ENCODE assay signal across 18 mouse cellular contexts in the genomic region with DNA sequence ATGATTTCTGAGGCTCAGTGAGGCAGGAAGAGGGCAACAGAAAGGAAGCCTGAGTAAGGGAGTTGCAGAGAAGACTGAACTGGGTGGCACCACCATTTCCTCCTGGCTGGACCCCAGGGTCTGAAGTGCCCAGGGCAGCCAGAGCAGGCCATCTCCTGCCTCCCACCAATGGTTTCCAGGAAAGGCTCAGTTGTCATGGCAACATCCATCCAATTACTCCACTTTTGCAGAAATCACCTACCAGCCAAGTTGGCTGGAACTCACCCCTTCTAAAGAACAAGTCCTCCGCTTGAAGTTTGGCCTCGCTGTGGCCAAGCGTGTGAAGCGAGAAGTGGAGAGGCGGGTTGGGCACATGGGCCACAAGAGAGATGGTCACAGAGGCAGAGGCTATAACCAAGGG.
A peak's percentile ranks its signal among the peaks of the same experiment; 100 is the strongest.
DNase-seq lines count a peak whose midpoint lies in the region; ATAC-seq and TF ChIP-seq lines count a peak whose summit lies in the region.
"Had no signal": no experiment of that assay in that cellular context is flagged by ENCODE, and none has a peak within 500 bp of the region (broad histone marks: within the 10 kb centered on the region; RNA-seq: fewer than 3 reads in every experiment).

No protein-coding gene starts in this region.

- peak overlapping the region; percentile 45; the same call in 1 of the 2 replicates for H3K27ac ChIP-seq in hindbrain, postnatal 0 days
- H3K27ac ChIP-seq in hindbrain, embryonic 10.5 days, result no peak overlapping the region
- no peak overlapping the region for H3K27ac ChIP-seq in kidney, embryonic 16.5 days (ENCODE audit: low read length)
- H3K27ac ChIP-seq: embryonic facial prominence, embryonic 10.5 days; limb, embryonic 12.5 days; liver, embryonic 14.5 days; midbrain, embryonic 12.5 days had no signal

- H3K36me3 ChIP-seq in hindbrain, postnatal 0 days (ENCODE audit: insufficient read depth, low read length), result no peaks in the 10 kb centered on the region
- H3K36me3 ChIP-seq in hindbrain, embryonic 10.5 days, result no peaks in the 10 kb centered on the region
- H3K36me3 ChIP-seq in kidney, embryonic 16.5 days (ENCODE audit: insufficient read depth, low read length), result no peaks in the 10 kb centered on the region
- H3K36me3 ChIP-seq: embryonic facial prominence, embryonic 10.5 days; limb, embryonic 12.5 days; midbrain, embryonic 12.5 days had no signal

- WGBS in hindbrain, postnatal 0 days, result 51% methylated on average over 5 of the region's 5 CpGs
- WGBS in hindbrain, embryonic 10.5 days, result 96% methylated on average over 5 of the region's 5 CpGs
- 95% methylated on average over 5 of the region's 5 CpGs for WGBS in kidney, embryonic 16.5 days

- H3K4me1 ChIP-seq in hindbrain, postnatal 0 days (ENCODE audit: insufficient read depth, low read length), result peaks cover 14% of the 10 kb centered on the region; the same call in 1 of the 2 replicates
- peaks cover 18% of the 10 kb centered on the region for H3K4me1 ChIP-seq in hindbrain, embryonic 10.5 days (replicated peaks)
- no peaks in the 10 kb centered on the region for H3K4me1 ChIP-seq in kidney, embryonic 16.5 days (ENCODE audit: insufficient read depth, low read length)
- H3K4me1 ChIP-seq: limb, embryonic 12.5 days; midbrain, embryonic 12.5 days had no signal

- peak; percentile 82 for ATAC-seq in hindbrain, postnatal 0 days
- no peak for ATAC-seq in kidney, embryonic 16.5 days (ENCODE audit: low FRiP score, low TSS enrichment)

- TF ChIP-seq CTCF in hindbrain, postnatal 0 days (IDR thresholded peaks at IDR 0.05; ENCODE audit: low read depth), result no peak

- no peaks in the 10 kb centered on the region for H3K9me3 ChIP-seq in hindbrain, postnatal 0 days (ENCODE audit: low read length)
- H3K9me3 ChIP-seq in hindbrain, embryonic 10.5 days, result no peaks in the 10 kb centered on the region
- no peaks in the 10 kb centered on the region for H3K9me3 ChIP-seq in kidney, embryonic 16.5 days (ENCODE audit: low read length)
- H3K9me3 ChIP-seq: embryonic facial prominence, embryonic 10.5 days; limb, embryonic 12.5 days; midbrain, embryonic 12.5 days had no signal

- H3K4me3 ChIP-seq in hindbrain, postnatal 0 days (ENCODE audit: low read length), result no peak overlapping the region
- H3K4me3 ChIP-seq in hindbrain, embryonic 10.5 days, result no peak overlapping the region
- H3K4me3 ChIP-seq in kidney, embryonic 16.5 days (ENCODE audit: low read length), result no peak overlapping the region
- H3K4me3 ChIP-seq: embryonic facial prominence, embryonic 10.5 days; erythroblast, embryonic 14.5 days; limb, embryonic 12.5 days; midbrain, embryonic 12.5 days had no signal

- no peak overlapping the region for H3K4me2 ChIP-seq in hindbrain, postnatal 0 days (ENCODE audit: low read depth, low read length)
- H3K4me2 ChIP-seq in kidney, embryonic 16.5 days (replicated peaks; ENCODE audit: low read depth, low read length), result no peak overlapping the region
- H3K4me2 ChIP-seq: limb, embryonic 12.5 days; midbrain, embryonic 12.5 days had no signal

- DNase-seq in cerebellum, postnatal 10 days, result peak; percentile 75 to 76
- no peak for DNase-seq in cerebellum, adult 9-11 months
- peak; percentile 79 for DNase-seq in hindbrain, postnatal 0 days (ENCODE audit: low spot score)
- DNase-seq in hindbrain, embryonic 10.5 days (ENCODE audit: low spot score), result no peak
- DNase-seq in right cerebral cortex, adult 18-20 months, result peak; percentile 65
- no peak for DNase-seq in right cerebral cortex, postnatal 25 days
- DNase-seq in urinary bladder, postnatal 14 days (ENCODE audit: low spot score), result no peak
- DNase-seq: heart, postnatal 10 days; kidney, adult 8-10 months; lung, postnatal 10 days; thymus, adult 2 months had no signal

- no peaks in the 10 kb centered on the region for H3K27me3 ChIP-seq in hindbrain, postnatal 0 days (ENCODE audit: insufficient read depth, low read length)
- no peaks in the 10 kb centered on the region for H3K27me3 ChIP-seq in hindbrain, embryonic 10.5 days (ENCODE audit: insufficient read depth, poor library complexity, severe bottlenecking)
- no peaks in the 10 kb centered on the region for H3K27me3 ChIP-seq in kidney, embryonic 16.5 days (ENCODE audit: insufficient read depth, low read length)
- H3K27me3 ChIP-seq: CH12.LX; limb, embryonic 12.5 days had no signal

- no peak overlapping the region for H3K9ac ChIP-seq in hindbrain, postnatal 0 days (replicated peaks; ENCODE audit: low read length)
- H3K9ac ChIP-seq in kidney, embryonic 16.5 days (replicated peaks; ENCODE audit: low read length), result no peak overlapping the region
- H3K9ac ChIP-seq: limb, embryonic 12.5 days; liver, embryonic 14.5 days; midbrain, embryonic 12.5 days had no signal

Comparison
In these comparisons a context has a peak if more than half of its experiments do, and no peak if none do; other contexts are left out.
1. DNase-seq: peak in cerebellum, postnatal 10 days (2 of 2), hindbrain, postnatal 0 days (single experiment) and right cerebral cortex, adult 18-20 months (single experiment); none in cerebellum, adult 9-11 months (single experiment), hindbrain, embryonic 10.5 days (single experiment), right cerebral cortex, postnatal 25 days (single experiment) and urinary bladder, postnatal 14 days (single experiment).